Mouse (Mus musculus): ENCODE measurements at regions not wholly inside any gene's neighbourhood (a gene's known extent, or its start where the extent isn't known, plus 50 kb on each side); places are given as distances from the start of the nearest gene placed in this dataset.

GRCm38 (mm10) chr1:57573829-57574228 is 166.9 kb upstream of the Tyw5 start:
- no peak for DNase-seq (ENCODE audit: low read depth)

DNA sequence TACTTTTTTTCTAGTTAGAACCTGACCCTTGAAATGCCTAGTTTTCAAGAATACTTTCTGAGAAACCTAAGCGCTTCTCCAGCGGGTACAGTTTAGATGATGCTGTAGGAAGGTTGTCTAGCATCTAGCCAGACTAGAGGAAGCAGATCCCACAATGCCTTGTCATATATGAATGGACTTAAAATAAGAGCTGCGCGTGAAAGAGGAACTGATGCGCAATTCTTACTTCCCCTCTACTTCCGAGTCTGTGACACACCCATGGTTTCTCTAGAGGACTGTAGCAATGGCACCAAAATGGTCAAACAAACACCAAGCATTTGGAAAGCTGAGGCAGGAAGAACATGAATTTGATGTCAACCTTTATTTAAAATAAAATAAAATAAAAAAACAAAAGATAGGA is 167.6 kb upstream of the Tyw5 start:
- no peak for DNase-seq (ENCODE audit: low read depth)

DNA sequence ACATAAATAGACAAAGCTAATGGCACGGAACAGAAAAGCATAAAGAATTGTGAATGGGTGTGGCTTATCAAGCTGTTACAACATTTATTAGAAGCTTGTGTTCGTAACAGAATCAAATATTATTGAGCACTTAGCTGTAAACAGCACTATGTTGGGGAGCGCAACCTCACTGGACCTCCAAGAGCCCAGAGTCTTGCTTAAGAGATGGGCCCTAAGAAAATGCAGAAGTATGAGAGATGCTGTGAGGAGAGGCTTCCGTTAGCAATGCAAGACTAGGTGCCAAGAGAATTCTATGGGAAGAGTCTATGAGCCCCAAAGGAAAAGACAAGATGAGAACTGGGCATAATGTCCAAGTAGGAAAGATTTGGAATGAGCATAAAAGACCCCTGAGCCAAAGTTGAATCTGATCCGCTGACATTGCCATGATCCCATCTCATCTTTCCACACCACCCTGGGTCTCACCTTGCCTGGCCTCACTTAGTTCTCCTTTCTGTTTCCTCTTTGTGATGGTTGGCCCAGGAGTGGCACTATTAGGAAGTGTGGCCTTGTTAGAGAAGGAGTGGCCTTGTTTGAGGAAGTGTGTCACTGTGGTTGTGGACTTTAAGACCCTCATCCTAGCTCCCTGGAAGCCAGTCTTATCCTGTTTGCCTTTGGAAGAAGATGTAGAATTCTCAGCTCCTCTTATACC is 169.3 kb upstream of the Tyw5 start:
- no peak for DNase-seq (ENCODE audit: low read depth)

DNA sequence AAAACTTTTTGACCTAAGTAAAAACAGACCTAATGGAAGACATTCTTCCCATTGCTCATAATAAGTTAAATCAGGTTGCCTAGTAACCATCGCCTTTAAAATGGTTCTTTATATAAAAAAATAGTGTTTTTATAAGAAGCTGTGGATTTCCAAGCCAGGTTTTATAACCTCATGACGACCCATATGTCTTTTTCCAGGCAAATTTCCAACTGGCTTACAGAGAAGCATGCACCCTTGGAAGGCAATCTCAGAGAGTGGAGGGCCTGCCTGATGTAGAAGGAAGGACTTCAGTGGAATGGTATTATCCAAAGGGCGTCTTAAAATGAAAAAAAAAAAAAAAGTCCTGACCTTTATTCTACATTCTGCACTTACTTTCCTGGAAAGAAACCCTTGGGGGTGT is 172.2 kb upstream of the Tyw5 start:
- DNase-seq (ENCODE audit: low read depth) = peak; percentile 78

GRCm38 (mm10) chr1:57593707-57594589 is 180.0 kb upstream of the Spats2l start:
- no peak for DNase-seq (ENCODE audit: low read depth)

GRCm38 (mm10) chr1:57594815-57595214 is 179.1 kb upstream of the Spats2l start:
- DNase-seq (ENCODE audit: low read depth) = no peak

- no peak for DNase-seq (ENCODE audit: low read depth)
Measured at GRCm38 (mm10) chr1:57600951-57601350, 173.0 kb upstream of the Spats2l start.

GRCm38 (mm10) chr1:57605525-57605924 is 168.4 kb upstream of the Spats2l start:
- DNase-seq (ENCODE audit: low read depth) = no peak

GRCm38 (mm10) chr1:57606060-57606683 is 167.8 kb upstream of the Spats2l start:
- no peak for DNase-seq (ENCODE audit: low read depth)

GRCm38 (mm10) chr1:57607026-57607425 is 166.9 kb upstream of the Spats2l start:
- no peak for DNase-seq (ENCODE audit: low read depth)

DNA sequence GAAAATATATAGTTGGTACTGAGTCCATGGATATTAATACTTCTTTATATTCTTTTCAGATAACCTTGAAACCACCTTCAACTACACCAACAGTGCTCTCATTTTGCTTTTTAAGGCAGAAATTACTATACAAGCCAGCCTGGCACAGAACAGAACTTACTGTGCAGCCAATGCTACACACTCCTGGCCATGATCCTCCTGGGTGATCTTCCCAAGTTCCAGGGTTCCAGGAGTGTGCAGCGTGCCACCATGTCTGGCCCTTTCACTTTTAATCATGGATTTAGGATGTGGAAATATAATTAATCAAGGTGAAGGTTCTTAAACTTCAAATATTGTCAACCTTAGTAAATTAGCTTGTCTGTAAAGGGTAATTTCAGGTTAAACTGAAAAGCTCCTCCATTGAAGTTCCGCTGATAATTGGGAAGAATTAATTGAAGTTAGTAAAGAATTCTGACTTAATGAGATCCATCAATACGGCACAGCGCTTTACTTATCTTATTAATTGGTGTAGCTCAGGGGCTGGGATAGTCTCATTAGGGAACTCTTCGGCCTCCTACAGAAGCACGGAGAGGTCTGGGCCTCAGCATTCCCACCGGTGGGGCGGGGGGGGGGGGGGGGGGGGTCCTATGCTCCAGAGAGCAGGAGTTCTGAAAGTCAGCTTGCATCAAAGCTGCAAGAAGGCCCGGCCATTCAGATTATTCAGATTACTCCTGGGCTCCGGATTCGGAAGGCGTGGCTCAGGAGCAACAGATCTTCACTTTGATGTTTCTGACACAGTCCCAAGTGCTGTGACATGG is 166.1 kb upstream of the Spats2l start:
- no peak for DNase-seq (ENCODE audit: low read depth)

DNA sequence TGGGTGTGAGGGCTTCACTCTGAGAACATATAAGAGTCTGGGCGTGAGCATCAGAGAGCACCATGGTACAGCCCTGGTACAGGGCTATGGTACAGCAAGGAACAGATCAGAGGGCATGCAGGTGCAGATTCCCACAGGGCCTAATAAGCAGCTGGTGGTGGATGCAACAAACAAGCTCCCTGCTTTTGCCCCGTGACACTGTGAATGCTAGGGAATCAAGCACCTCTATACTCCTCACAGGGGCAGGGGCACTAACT is 165.6 kb upstream of the Spats2l start:
- no peak for DNase-seq (ENCODE audit: low read depth)

DNA sequence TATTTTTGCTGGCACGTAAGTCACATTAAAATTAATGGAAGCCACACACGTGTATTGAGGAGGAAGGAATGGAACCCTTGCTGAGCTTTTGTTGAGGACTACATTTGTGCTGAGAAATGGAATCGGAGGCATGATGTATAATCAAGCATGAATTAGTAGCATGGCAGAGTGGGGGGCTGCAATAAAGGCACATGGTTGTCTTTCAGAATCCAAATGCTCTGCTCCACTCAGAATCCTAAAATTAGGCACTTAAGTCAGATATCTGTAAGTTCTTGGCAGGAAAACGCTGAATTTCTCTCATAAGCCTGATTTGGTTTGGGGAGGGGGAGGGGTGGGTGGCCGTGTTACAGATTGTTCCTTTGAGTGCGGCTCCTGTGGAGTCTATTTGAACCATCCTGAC is 164.7 kb upstream of the Spats2l start:
- DNase-seq (ENCODE audit: low read depth) = no peak

- DNase-seq (ENCODE audit: low read depth) = no peak
Measured at GRCm38 (mm10) chr1:57612171-57612570, 161.8 kb upstream of the Spats2l start.

- DNase-seq (ENCODE audit: low read depth) = no peak
Measured at GRCm38 (mm10) chr1:57612931-57613804, 160.8 kb upstream of the Spats2l start.

DNA sequence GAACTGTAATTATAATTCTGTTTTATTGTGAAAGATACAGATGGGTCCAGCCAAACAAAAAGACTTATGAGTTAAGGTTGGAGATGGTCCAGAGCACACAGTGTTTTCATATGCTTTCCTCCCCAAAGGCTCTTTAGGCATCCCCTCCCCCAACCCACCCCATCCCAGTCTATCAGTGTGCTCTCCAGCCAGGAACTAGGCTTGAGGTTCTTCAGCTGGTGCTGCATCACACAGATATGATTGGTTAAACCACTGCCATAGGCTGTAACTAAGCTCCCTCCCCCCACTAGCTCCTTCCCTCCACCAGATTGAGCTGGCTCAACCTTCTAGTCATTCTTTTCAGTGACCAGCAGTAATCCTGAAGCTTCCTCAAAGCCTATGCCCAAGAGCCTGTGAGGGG is 158.8 kb upstream of the Spats2l start:
- no peak for DNase-seq (ENCODE audit: low read depth)

GRCm38 (mm10) chr1:57617316-57617715 is 156.6 kb upstream of the Spats2l start:
- DNase-seq (ENCODE audit: low read depth) = no peak

- DNase-seq (ENCODE audit: low read depth) = no peak
Measured at GRCm38 (mm10) chr1:57622561-57622960, 151.4 kb upstream of the Spats2l start.

GRCm38 (mm10) chr1:57633986-57634385 is 140.0 kb upstream of the Spats2l start:
- DNase-seq (ENCODE audit: low read depth) = no peak

- DNase-seq (ENCODE audit: low read depth) = no peak
Measured at GRCm38 (mm10) chr1:57642131-57642530, 131.8 kb upstream of the Spats2l start.

DNA sequence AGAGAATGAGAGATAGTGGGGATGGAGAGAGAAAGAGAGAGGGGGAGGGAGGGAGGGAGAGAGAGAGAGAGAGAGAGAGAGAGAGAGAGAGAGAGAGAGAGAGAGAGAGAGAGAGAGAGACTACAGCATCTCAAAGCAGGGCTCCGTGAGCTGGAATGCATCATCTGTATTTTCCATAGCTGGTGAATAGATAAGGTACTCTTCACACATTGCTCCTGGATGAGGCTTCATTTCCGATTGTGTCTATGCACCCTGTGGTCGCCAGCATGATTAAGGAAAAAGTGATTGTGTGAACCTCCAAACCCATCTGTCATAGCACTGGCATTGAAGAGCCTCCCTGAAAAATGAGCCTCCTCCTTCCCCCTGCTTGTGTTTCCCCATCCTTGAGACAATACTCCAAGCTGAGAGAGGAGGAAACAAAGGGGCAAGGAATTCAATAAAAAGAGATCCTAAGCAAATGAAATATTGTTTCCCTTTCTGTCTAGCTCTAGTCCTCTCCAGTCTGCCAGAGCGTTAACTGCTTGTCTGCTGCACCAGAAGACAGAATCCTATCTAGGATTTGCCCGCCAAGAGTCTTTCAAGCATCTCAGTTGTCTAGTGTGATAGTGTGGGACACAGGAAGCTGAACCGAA is 130.4 kb upstream of the Spats2l start:
- DNase-seq (ENCODE audit: low read depth) = no peak
